21 mouse cellular contexts compared by ENCODE assay signal in genomic region chr17:12359876-12360275, GRCm38 (mm10). TPM values are rescaled to one million over a fixed set of nuclear protein-coding genes. Genes with fewer than 3 reads are reported as not detected.
"Had no signal": no experiment of that assay in that cellular context is flagged by ENCODE, and none has a peak within 500 bp of the region (broad histone marks: within the 10 kb centered on the region; RNA-seq: fewer than 3 reads in every experiment).

No protein-coding gene starts in this region.

- H3K4me3 ChIP-seq: neural tube, embryonic 12.5 days; neural tube, embryonic 13.5 days; neural tube, embryonic 15.5 days; stomach, embryonic 15.5 days had no signal

- H3K4me1 ChIP-seq: neural tube, embryonic 12.5 days; neural tube, embryonic 15.5 days; stomach, embryonic 15.5 days had no signal

- H3K36me3 ChIP-seq: neural tube, embryonic 12.5 days; neural tube, embryonic 13.5 days; neural tube, embryonic 15.5 days; stomach, embryonic 15.5 days had no signal

- H3K27me3 ChIP-seq: neural tube, embryonic 12.5 days; neural tube, embryonic 13.5 days; neural tube, embryonic 15.5 days; stomach, embryonic 15.5 days had no signal

- H3K27ac ChIP-seq: neural tube, embryonic 12.5 days; neural tube, embryonic 13.5 days; neural tube, embryonic 15.5 days; stomach, embryonic 15.5 days; stomach, postnatal 0 days had no signal

- H3K9ac ChIP-seq: neural tube, embryonic 12.5 days; neural tube, embryonic 13.5 days; neural tube, embryonic 15.5 days; stomach, embryonic 15.5 days had no signal

- H3K9me3 ChIP-seq: neural tube, embryonic 12.5 days; neural tube, embryonic 13.5 days; neural tube, embryonic 15.5 days; stomach, embryonic 15.5 days had no signal

- H3K4me2 ChIP-seq: neural tube, embryonic 12.5 days; neural tube, embryonic 13.5 days; neural tube, embryonic 15.5 days; stomach, embryonic 15.5 days had no signal

- DNase-seq: retina, postnatal 1 day; right cerebral cortex, adult 18-20 months; right cerebral cortex, postnatal 14 days; right cerebral cortex, postnatal 25 days; right cerebral cortex, postnatal 4 days; spleen, adult 18-20 months; thymus, adult 18-20 months; thymus, adult 2 months; thymus, postnatal 14 days; thymus, postnatal 25 days; thymus, postnatal 36 days; thymus, postnatal 4 days had no signal

RNA-seq across cellular contexts. Expression of gene Plg, which starts 18.5 kb away (rescaled TPM):
- total RNA-seq: neutrophil, adult 5-6 weeks had no signal
- polyA plus RNA-seq: neural tube, embryonic 11.5 days; small intestine, adult 2 months; urinary bladder, adult 2 months had no signal
